Comparison of ENCODE assay signal across 32 mouse cellular contexts in genomic region chr12:57958527-57958926, GRCm38 (mm10).
"Had no signal": no experiment of that assay in that cellular context is flagged by ENCODE, and none has a peak within 500 bp of the region (broad histone marks: within the 10 kb centered on the region; RNA-seq: fewer than 3 reads in every experiment).

No protein-coding gene starts in this region.

- H3K4me2 ChIP-seq: limb, embryonic 12.5 days; limb, embryonic 13.5 days; limb, embryonic 15.5 days; liver, embryonic 11.5 days; liver, embryonic 12.5 days; liver, embryonic 13.5 days; liver, embryonic 15.5 days; lung, embryonic 14.5 days; lung, embryonic 15.5 days; midbrain, embryonic 11.5 days; midbrain, embryonic 12.5 days; midbrain, embryonic 13.5 days; midbrain, embryonic 15.5 days; neural tube, embryonic 12.5 days had no signal

- H3K27ac ChIP-seq: left cerebral cortex, adult 2 months; limb, embryonic 10.5 days; limb, embryonic 12.5 days; limb, embryonic 13.5 days; limb, embryonic 15.5 days; liver, embryonic 12.5 days; liver, embryonic 13.5 days; liver, embryonic 14.5 days; liver, embryonic 15.5 days; lung, embryonic 15.5 days; macrophage; midbrain, embryonic 10.5 days; midbrain, embryonic 12.5 days; midbrain, embryonic 13.5 days; midbrain, embryonic 15.5 days; neural tube, embryonic 12.5 days had no signal

- H3K36me3 ChIP-seq: limb, embryonic 10.5 days; limb, embryonic 12.5 days; limb, embryonic 13.5 days; limb, embryonic 15.5 days; liver, embryonic 12.5 days; liver, embryonic 13.5 days; liver, embryonic 15.5 days; lung, embryonic 15.5 days; midbrain, embryonic 10.5 days; midbrain, embryonic 12.5 days; midbrain, embryonic 13.5 days; midbrain, embryonic 15.5 days; neural tube, embryonic 12.5 days had no signal

- H3K4me3 ChIP-seq: left cerebral cortex, adult 2 months; limb, embryonic 10.5 days; limb, embryonic 12.5 days; limb, embryonic 13.5 days; limb, embryonic 15.5 days; liver, embryonic 12.5 days; liver, embryonic 13.5 days; liver, embryonic 15.5 days; lung, embryonic 15.5 days; megakaryocyte, embryonic 14.5 days; midbrain, embryonic 10.5 days; midbrain, embryonic 12.5 days; midbrain, embryonic 13.5 days; midbrain, embryonic 15.5 days; myocyte; neural tube, embryonic 12.5 days had no signal

- H3K4me1 ChIP-seq: limb, embryonic 15.5 days; liver, embryonic 12.5 days; liver, embryonic 13.5 days; liver, embryonic 15.5 days; lung, embryonic 15.5 days; megakaryocyte, embryonic 14.5 days; midbrain, embryonic 10.5 days; midbrain, embryonic 12.5 days; midbrain, embryonic 13.5 days; midbrain, embryonic 15.5 days; neural tube, embryonic 12.5 days had no signal

- ATAC-seq: liver, embryonic 12.5 days; lung, postnatal 0 days; midbrain, embryonic 13.5 days; midbrain, embryonic 15.5 days; midbrain, embryonic 16.5 days had no signal

- H3K9ac ChIP-seq: limb, embryonic 12.5 days; limb, embryonic 13.5 days; limb, embryonic 15.5 days; liver, embryonic 12.5 days; liver, embryonic 13.5 days; liver, embryonic 14.5 days; liver, embryonic 15.5 days; lung, embryonic 14.5 days; lung, embryonic 15.5 days; midbrain, embryonic 12.5 days; midbrain, embryonic 13.5 days; midbrain, embryonic 15.5 days; neural tube, embryonic 12.5 days had no signal

- DNase-seq: left cerebral cortex, postnatal 4 days; liver; liver, embryonic 13.5 days; lung, adult 18-20 months; lung, adult 2 months; lung, embryonic 14.5 days; lung, postnatal 10 days; lung, postnatal 14 days; lung, postnatal 36 days; lung, postnatal 4 days; midbrain, embryonic 14.5 days had no signal

- H3K27me3 ChIP-seq: limb, embryonic 12.5 days; limb, embryonic 13.5 days; limb, embryonic 15.5 days; liver, embryonic 12.5 days; liver, embryonic 13.5 days; liver, embryonic 15.5 days; lung, embryonic 15.5 days; megakaryocyte, embryonic 14.5 days; midbrain, embryonic 12.5 days; midbrain, embryonic 13.5 days; midbrain, embryonic 15.5 days; neural tube, embryonic 12.5 days had no signal

- H3K9me3 ChIP-seq: limb, embryonic 10.5 days; limb, embryonic 12.5 days; limb, embryonic 13.5 days; limb, embryonic 15.5 days; liver, embryonic 13.5 days; liver, embryonic 15.5 days; lung, embryonic 15.5 days; megakaryocyte, embryonic 14.5 days; midbrain, embryonic 10.5 days; midbrain, embryonic 12.5 days; midbrain, embryonic 13.5 days; midbrain, embryonic 15.5 days; neural tube, embryonic 12.5 days had no signal
